Mouse (Mus musculus): ENCODE data around the gene Olfr1219. TPM values are rescaled to one million over a fixed set of nuclear protein-coding genes. Genes with fewer than 3 reads are reported as not detected.

Gene Olfr1219
- not detected for total RNA-seq (2021)

- no peak for DNase-seq
- intact Hi-C loops (cut with DNase I): no loop called here
These were observed at the start of gene Olfr1219 for GRCm38 (mm10) chr2:89083413-89083812. Olfr1219 (minus strand) TSS chr2:89083513.

GRCm38 (mm10) chr2:89132954-89133353 lies 49.6 kb upstream of the Olfr1219 start, which contains the start of gene Olfr1222:
Olfr1222 (minus strand) TSS chr2:89133054.
- intact Hi-C loops (cut with DNase I): no loop called here
- no peak for DNase-seq

- intact Hi-C loops (cut with DNase I): no loop called here
- DNase-seq: no peak
These were observed 33.9 kb upstream of the Olfr1219 start, which contains the start of gene Olfr1221 for GRCm38 (mm10) chr2:89117183-89117582. Olfr1221 (minus strand) TSS chr2:89117283.

- no peak for DNase-seq
- intact Hi-C loops (cut with DNase I): no loop called here
These were observed 23.4 kb upstream of the Olfr1219 start, which contains the start of gene Olfr1220 for GRCm38 (mm10) chr2:89106735-89107134. Olfr1220 (minus strand) TSS chr2:89106835.

DNA sequence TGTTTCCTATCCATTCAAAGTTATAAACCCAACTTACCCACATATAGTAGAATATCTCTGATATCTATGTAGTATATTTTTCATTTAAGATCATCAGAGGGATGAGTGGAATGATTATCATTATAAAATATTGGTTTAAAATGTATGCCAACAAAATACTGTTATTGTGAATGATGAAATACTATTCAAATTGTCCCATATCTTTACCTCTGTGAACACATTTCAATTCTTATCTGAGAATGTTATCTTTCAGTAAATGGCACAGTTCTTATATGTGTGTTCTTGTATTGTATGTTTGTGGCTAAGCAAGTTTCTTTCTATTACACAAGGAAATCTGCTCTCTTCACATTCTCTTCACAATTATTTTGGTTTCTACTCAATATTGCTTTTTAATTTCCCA lies 22.3 kb upstream of the Olfr1219 start:
- DNase-seq: no peak
- intact Hi-C loops (cut with DNase I): no loop called here

DNA sequence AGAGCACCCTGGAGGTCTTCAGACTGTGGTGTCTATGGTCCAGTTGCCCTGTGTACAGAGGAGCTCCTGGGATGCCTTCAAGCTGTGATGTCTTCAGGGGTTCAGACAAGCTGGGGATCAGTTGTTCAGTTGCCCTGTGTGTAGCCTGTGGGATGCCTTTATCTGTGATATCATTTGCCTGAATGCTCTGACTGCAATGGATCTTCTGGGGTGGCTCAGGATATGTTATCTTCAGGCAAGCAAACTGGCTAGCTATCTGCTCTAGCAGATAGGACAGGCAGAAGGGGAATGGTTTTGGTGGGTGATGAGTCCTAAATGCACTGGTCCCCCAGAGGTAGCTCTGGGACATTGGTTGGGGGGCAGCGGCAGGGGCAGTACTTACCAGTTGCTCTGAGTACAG lies 10.5 kb upstream of the Olfr1219 start:
- intact Hi-C loops (cut with DNase I): no loop called here
- no peak for DNase-seq

GRCm38 (mm10) chr2:89081487-89081886 lies 1.8 kb downstream of the Olfr1219 start:
- no peak for DNase-seq
- intact Hi-C loops (cut with DNase I): no loop called here

DNA sequence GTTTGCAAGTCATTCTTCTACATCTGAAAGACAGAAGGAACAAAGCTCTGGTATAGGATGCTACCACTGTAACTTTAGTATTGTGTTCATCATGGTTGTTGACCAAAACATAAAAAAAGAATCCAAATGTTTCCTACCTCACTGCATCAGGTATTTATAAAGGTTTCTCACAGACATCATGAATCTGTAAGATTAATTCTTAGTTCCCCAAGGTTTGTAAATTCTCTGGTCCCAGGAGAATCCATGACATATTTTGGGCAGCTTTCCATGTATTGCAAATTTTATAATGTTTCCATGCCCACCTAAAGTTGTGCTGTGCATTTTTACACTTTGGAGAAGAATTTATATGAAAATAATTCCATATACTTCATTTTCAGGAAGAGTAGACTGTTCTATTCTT lies 22.2 kb downstream of the Olfr1219 start, which contains the start of gene Olfr1218:
TSS of gene Olfr1218 (minus strand) at position 101 of the 400 bp plus-strand sequence.
- intact Hi-C loops (cut with DNase I): no loop called here
- DNase-seq: no peak

DNA sequence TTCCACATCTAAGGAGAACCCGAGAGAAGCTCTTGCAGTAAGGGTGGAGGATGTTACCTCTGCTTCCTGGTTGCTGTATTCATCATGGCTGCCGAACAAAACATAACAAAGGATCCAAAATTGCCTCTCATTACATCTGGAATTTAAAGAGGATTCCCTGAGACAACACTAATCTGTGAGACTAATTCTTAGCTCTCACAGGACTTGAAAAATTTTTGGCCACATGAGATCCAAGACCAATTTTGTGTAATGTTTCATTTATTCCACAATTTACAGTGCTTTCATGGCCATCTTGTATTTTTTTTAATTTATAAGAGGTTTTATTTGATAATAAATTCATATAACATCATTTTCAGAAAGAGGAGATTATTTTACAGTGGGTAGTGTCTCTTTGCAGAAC lies 51.3 kb downstream of the Olfr1219 start, which contains the start of gene Olfr1217:
TSS of gene Olfr1217 (minus strand) at position 101 of the 400 bp plus-strand sequence.
- intact Hi-C loops (cut with DNase I): no loop called here
- no peak for DNase-seq

Other genes starting within 250 kb of the Olfr1219 start
- not detected for gene Olfr1204, start 234.2 kb downstream of the Olfr1219 start, total RNA-seq (2021)
- not detected for gene Olfr1206, start 220.3 kb downstream of the Olfr1219 start, total RNA-seq (2021)
- not detected for gene Olfr1208, start 181.2 kb downstream of the Olfr1219 start, total RNA-seq (2021)
- gene Olfr1209, start 168.4 kb downstream of the Olfr1219 start, total RNA-seq (2021): not detected
- not detected for gene Olfr1211, start 145.4 kb downstream of the Olfr1219 start, total RNA-seq (2021)
- not detected for gene Olfr1212, start 129.5 kb downstream of the Olfr1219 start, total RNA-seq (2021)
- gene Gm13762, start 103.2 kb downstream of the Olfr1219 start, total RNA-seq (2021): not detected
- gene Olfr1214, start 90.9 kb downstream of the Olfr1219 start, total RNA-seq (2021): not detected
- gene Olfr1215, start 76.5 kb downstream of the Olfr1219 start, total RNA-seq (2021): not detected
- not detected for gene Olfr1216, start 65.2 kb downstream of the Olfr1219 start, total RNA-seq (2021)
- not detected for gene Olfr1217, start 51.4 kb downstream of the Olfr1219 start, total RNA-seq (2021)
- not detected for gene Olfr1218, start 22.3 kb downstream of the Olfr1219 start, total RNA-seq (2021)
- gene Olfr1220, start 23.3 kb upstream of the Olfr1219 start, total RNA-seq (2021): not detected
- not detected for gene Olfr1221, start 33.8 kb upstream of the Olfr1219 start, total RNA-seq (2021)
- not detected for gene Olfr1222, start 49.5 kb upstream of the Olfr1219 start, total RNA-seq (2021)
- gene Olfr1223, start 68.0 kb upstream of the Olfr1219 start, total RNA-seq (2021): not detected
- gene Olfr1224-ps1, start 80.6 kb upstream of the Olfr1219 start, total RNA-seq (2021): not detected
- not detected for gene Olfr1225, start 91.2 kb upstream of the Olfr1219 start, total RNA-seq (2021)
- gene Olfr1226, start 116.5 kb upstream of the Olfr1219 start, total RNA-seq (2021): not detected
- not detected for gene Olfr1228, start 170.5 kb upstream of the Olfr1219 start, total RNA-seq (2021)
- not detected for gene Olfr1229, start 204.5 kb upstream of the Olfr1219 start, total RNA-seq (2021)
- gene Olfr1230, start 213.8 kb upstream of the Olfr1219 start, total RNA-seq (2021): not detected
- gene Olfr1231, start 223.6 kb upstream of the Olfr1219 start, total RNA-seq (2021): not detected
- gene Olfr1232, start 246.2 kb upstream of the Olfr1219 start, total RNA-seq (2021): not detected